Mouse (Mus musculus): ENCODE measurements around the gene Selenos. TPM values are rescaled to one million over a fixed set of nuclear protein-coding genes. Genes with fewer than 3 reads are reported as not detected.

The Selenos gene
- polyA plus RNA-seq, 1 experiment from 2014 or later, result 92.0 TPM

- WGBS, result 95% methylated on average over 2 of the region's 2 CpGs
- Histone ChIP-seq H3K4me1 (peaks cover 4% of the 10 kb centered on the region), H3K36me3 (peaks cover 84% of the 10 kb centered on the region), H3K27me3 (replicated peaks) (no peaks in the 10 kb centered on the region), H3K27ac (replicated peaks) (no peak overlapping the region), H3K4me3 (replicated peaks) (no peak overlapping the region), H3K9ac (replicated peaks) (no peak overlapping the region), H3K9me3 (replicated peaks) (no peaks in the 10 kb centered on the region), H3K4me2 (no peak overlapping the region)
- no peak for ATAC-seq (ENCODE audit: low FRiP score)
Observed at GRCm38 (mm10) chr7:66088077-66088476, 8.6 kb downstream of the Selenos start.

- WGBS, result 90% methylated on average over 11 of the region's 11 CpGs
- Histone ChIP-seq H3K27ac (replicated peaks) (no peak overlapping the region), H3K4me3 (replicated peaks) (no peak overlapping the region), H3K27me3 (replicated peaks) (no peaks in the 10 kb centered on the region), H3K4me2 (no peak overlapping the region), H3K36me3 (peaks cover 59% of the 10 kb centered on the region), H3K9ac (replicated peaks) (no peak overlapping the region), H3K4me1 (no peaks in the 10 kb centered on the region), H3K9me3 (replicated peaks) (no peaks in the 10 kb centered on the region)
- ATAC-seq (ENCODE audit: low FRiP score), result no peak
Observed at GRCm38 (mm10) chr7:66090676-66091190, 11.3 kb downstream of the Selenos start.

GRCm38 (mm10) chr7:66091553-66091952 is 12.1 kb downstream of the Selenos start:
- no peak for ATAC-seq (ENCODE audit: low FRiP score)

GRCm38 (mm10) chr7:66092656-66093055 is 13.2 kb downstream of the Selenos start:
- Histone ChIP-seq H3K9ac (replicated peaks) (no peak overlapping the region), H3K4me3 (replicated peaks) (no peak overlapping the region), H3K36me3 (peaks cover 41% of the 10 kb centered on the region), H3K9me3 (replicated peaks) (no peaks in the 10 kb centered on the region), H3K27ac (replicated peaks) (no peak overlapping the region), H3K27me3 (replicated peaks) (no peaks in the 10 kb centered on the region), H3K4me1 (no peaks in the 10 kb centered on the region), H3K4me2 (no peak overlapping the region)
- WGBS, result 85% methylated on average over 8 of the region's 8 CpGs
- no peak for ATAC-seq (ENCODE audit: low FRiP score)

More at GRCm38 (mm10) chr7:66091553-66091952, 12.1 kb downstream of the Selenos start:
- no peak overlapping the region for H3K9ac ChIP-seq (replicated peaks)
- no peak overlapping the region for H3K4me2 ChIP-seq
- peaks cover 52% of the 10 kb centered on the region for H3K36me3 ChIP-seq
- no peak overlapping the region for H3K27ac ChIP-seq (replicated peaks)
- H3K4me3 ChIP-seq (replicated peaks), result no peak overlapping the region
- no peaks in the 10 kb centered on the region for H3K4me1 ChIP-seq
- 88% methylated on average over 7 of the region's 7 CpGs for WGBS
- H3K27me3 ChIP-seq (replicated peaks), result no peaks in the 10 kb centered on the region
- no peaks in the 10 kb centered on the region for H3K9me3 ChIP-seq (replicated peaks)

GRCm38 (mm10) chr7:66094141-66094540 is 14.7 kb downstream of the Selenos start:
- Histone ChIP-seq H3K27me3 (replicated peaks) (no peaks in the 10 kb centered on the region), H3K4me3 (replicated peaks) (no peak overlapping the region), H3K9ac (replicated peaks) (no peak overlapping the region), H3K4me1 (no peaks in the 10 kb centered on the region), H3K36me3 (peaks cover 27% of the 10 kb centered on the region), H3K27ac (replicated peaks) (no peak overlapping the region), H3K4me2 (no peak overlapping the region), H3K9me3 (replicated peaks) (no peaks in the 10 kb centered on the region)
- no peak for ATAC-seq (ENCODE audit: low FRiP score)
- 72% methylated on average over 5 of the region's 5 CpGs for WGBS

- no peaks in the 10 kb centered on the region for H3K4me1 ChIP-seq
- H3K27me3 ChIP-seq (replicated peaks), result no peaks in the 10 kb centered on the region; the same call in 1 of the 2 replicates
- H3K27ac ChIP-seq (replicated peaks), result no peak overlapping the region
- H3K9me3 ChIP-seq (replicated peaks), result no peaks in the 10 kb centered on the region
- ATAC-seq (ENCODE audit: low FRiP score), result no peak
- no peak overlapping the region for H3K4me2 ChIP-seq
- H3K4me3 ChIP-seq (replicated peaks), result no peak overlapping the region
- H3K9ac ChIP-seq (replicated peaks), result no peak overlapping the region
- 90% methylated on average over 7 of the region's 7 CpGs for WGBS
- no peaks in the 10 kb centered on the region for H3K36me3 ChIP-seq
Observed at GRCm38 (mm10) chr7:66098803-66099202, 19.4 kb downstream of the Selenos start.

- H3K27ac ChIP-seq (replicated peaks), result no peak overlapping the region
- no peak overlapping the region for H3K4me2 ChIP-seq
- H3K27me3 ChIP-seq (replicated peaks), result peaks cover 2% of the 10 kb centered on the region; the same call in 1 of the 2 replicates
- no peaks in the 10 kb centered on the region for H3K4me1 ChIP-seq
- no peaks in the 10 kb centered on the region for H3K9me3 ChIP-seq (replicated peaks)
- H3K9ac ChIP-seq (replicated peaks), result no peak overlapping the region
- WGBS, result 4% methylated on average over 4 of the region's 4 CpGs
- no peaks in the 10 kb centered on the region for H3K36me3 ChIP-seq
- ATAC-seq (ENCODE audit: low FRiP score), result no peak
- no peak overlapping the region for H3K4me3 ChIP-seq (replicated peaks)
Observed at GRCm38 (mm10) chr7:66101866-66102265, 22.4 kb downstream of the Selenos start.

GRCm38 (mm10) chr7:66104531-66104930 is 25.1 kb downstream of the Selenos start:
- Histone ChIP-seq H3K4me2 (no peak overlapping the region), H3K4me3 (replicated peaks) (no peak overlapping the region), H3K9ac (replicated peaks) (no peak overlapping the region), H3K27me3 (replicated peaks) (peaks cover 3% of the 10 kb centered on the region; the same call in 1 of the 2 replicates), H3K27ac (replicated peaks) (no peak overlapping the region), H3K36me3 (no peaks in the 10 kb centered on the region), H3K4me1 (peaks cover 4% of the 10 kb centered on the region), H3K9me3 (replicated peaks) (no peaks in the 10 kb centered on the region)
- 89% methylated on average over 5 of the region's 5 CpGs for WGBS
- ATAC-seq (ENCODE audit: low FRiP score), result no peak

- H3K4me2 ChIP-seq, result no peak overlapping the region
- ATAC-seq (ENCODE audit: low FRiP score), result no peak
- no peaks in the 10 kb centered on the region for H3K36me3 ChIP-seq
- no peak overlapping the region for H3K27ac ChIP-seq (replicated peaks)
- H3K4me1 ChIP-seq, result peaks cover 8% of the 10 kb centered on the region
- peaks cover 3% of the 10 kb centered on the region; the same call in 1 of the 2 replicates for H3K27me3 ChIP-seq (replicated peaks)
- H3K9ac ChIP-seq (replicated peaks), result no peak overlapping the region
- WGBS, result 52% methylated on average over 4 of the region's 4 CpGs
- no peaks in the 10 kb centered on the region for H3K9me3 ChIP-seq (replicated peaks)
- no peak overlapping the region for H3K4me3 ChIP-seq (replicated peaks)
Observed at GRCm38 (mm10) chr7:66105771-66106170, 26.3 kb downstream of the Selenos start.

- no peak overlapping the region for H3K27ac ChIP-seq (replicated peaks)
- WGBS, result 82% methylated on average over 7 of the region's 7 CpGs
- no peaks in the 10 kb centered on the region for H3K9me3 ChIP-seq (replicated peaks)
- H3K4me2 ChIP-seq, result no peak overlapping the region
- peaks cover 16% of the 10 kb centered on the region for H3K4me1 ChIP-seq
- no peak for ATAC-seq (ENCODE audit: low FRiP score)
- no peak overlapping the region for H3K4me3 ChIP-seq (replicated peaks)
- H3K36me3 ChIP-seq, result no peaks in the 10 kb centered on the region
- H3K27me3 ChIP-seq (replicated peaks), result 0 out of 2 replicates have a peak, but pooled peaks cover 3% of the 10 kb centered on the region
- H3K9ac ChIP-seq (replicated peaks), result no peak overlapping the region
Observed at GRCm38 (mm10) chr7:66106581-66107056, 27.2 kb downstream of the Selenos start.

GRCm38 (mm10) chr7:66107206-66107605 is 27.8 kb downstream of the Selenos start:
- Histone ChIP-seq H3K9ac (replicated peaks) (no peak overlapping the region), H3K4me2 (no peak overlapping the region), H3K4me1 (peaks cover 21% of the 10 kb centered on the region), H3K27ac (replicated peaks) (no peak overlapping the region), H3K36me3 (no peaks in the 10 kb centered on the region), H3K27me3 (replicated peaks) (0 out of 2 replicates have a peak, but pooled peaks cover 3% of the 10 kb centered on the region), H3K9me3 (replicated peaks) (no peaks in the 10 kb centered on the region), H3K4me3 (replicated peaks) (no peak overlapping the region)
- 79% methylated on average over 11 of the region's 11 CpGs for WGBS
- ATAC-seq (ENCODE audit: low FRiP score), result no peak

- no peak overlapping the region; the same call in 1 of the 2 replicates for H3K27ac ChIP-seq (replicated peaks)
- H3K4me1 ChIP-seq, result peaks cover 26% of the 10 kb centered on the region
- H3K27me3 ChIP-seq (replicated peaks), result 0 out of 2 replicates have a peak, but pooled peaks cover 3% of the 10 kb centered on the region
- no peak for ATAC-seq (ENCODE audit: low FRiP score)
- no peaks in the 10 kb centered on the region for H3K9me3 ChIP-seq (replicated peaks)
- no peaks in the 10 kb centered on the region for H3K36me3 ChIP-seq
- H3K4me3 ChIP-seq (replicated peaks), result no peak overlapping the region
- WGBS, result 9% methylated on average over 7 of the region's 7 CpGs
- no peak overlapping the region for H3K4me2 ChIP-seq
- no peak overlapping the region for H3K9ac ChIP-seq (replicated peaks)
Observed at GRCm38 (mm10) chr7:66107930-66108329, 28.5 kb downstream of the Selenos start.
